Comparison of ENCODE assay signal across 25 mouse cellular contexts in the genomic region with DNA sequence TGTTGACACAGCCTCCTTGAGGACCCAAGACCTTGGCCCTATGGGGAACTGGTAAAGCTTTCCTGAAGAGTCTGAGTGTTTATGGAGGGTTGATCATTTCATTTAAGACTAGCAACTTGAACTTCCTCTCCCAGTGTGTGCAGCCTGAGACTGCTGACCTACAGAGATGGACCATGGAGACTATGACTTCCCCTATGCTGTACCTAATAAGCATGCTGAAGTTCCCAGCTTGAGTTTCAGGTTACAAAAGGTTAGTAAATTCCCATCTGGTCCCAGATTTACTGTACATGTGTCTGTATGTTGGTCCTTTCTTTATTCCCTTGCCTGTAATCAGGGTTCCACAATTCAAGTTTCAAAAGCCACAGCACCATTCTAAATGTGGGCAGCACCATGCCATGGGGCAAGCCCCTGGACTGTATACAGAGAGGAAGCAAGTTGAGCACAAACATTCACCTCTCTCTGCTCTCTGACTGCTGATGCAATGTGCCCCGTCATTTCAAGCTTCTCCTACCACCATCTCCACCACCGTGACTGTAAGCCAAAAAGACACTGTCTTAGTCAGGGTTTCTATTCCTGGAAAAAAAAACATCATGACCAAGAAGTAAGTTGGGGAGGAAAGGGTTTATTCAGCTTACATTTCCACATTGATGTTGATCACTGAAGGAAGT.
"Had no signal": no experiment of that assay in that cellular context is flagged by ENCODE, and none has a peak within 500 bp of the region (broad histone marks: within the 10 kb centered on the region; RNA-seq: fewer than 3 reads in every experiment).

No protein-coding gene starts in this region.

- H3K9me3 ChIP-seq: heart, embryonic 10.5 days; heart, embryonic 13.5 days; heart, embryonic 15.5 days; hindbrain, embryonic 13.5 days; hindbrain, embryonic 15.5 days; kidney, embryonic 15.5 days; limb, embryonic 13.5 days; limb, embryonic 15.5 days had no signal

- H3K9ac ChIP-seq: forebrain, postnatal 0 days; heart, embryonic 13.5 days; heart, embryonic 15.5 days; hindbrain, embryonic 13.5 days; hindbrain, embryonic 15.5 days; kidney, embryonic 15.5 days; limb, embryonic 13.5 days; limb, embryonic 15.5 days had no signal

- H3K4me1 ChIP-seq: heart, embryonic 10.5 days; heart, embryonic 13.5 days; heart, embryonic 15.5 days; hindbrain, embryonic 13.5 days; hindbrain, embryonic 15.5 days; kidney, embryonic 15.5 days; limb, embryonic 13.5 days; limb, embryonic 15.5 days had no signal

- H3K27me3 ChIP-seq: heart, embryonic 13.5 days; heart, embryonic 15.5 days; hindbrain, embryonic 13.5 days; hindbrain, embryonic 15.5 days; kidney, embryonic 15.5 days; limb, embryonic 13.5 days; limb, embryonic 15.5 days had no signal

- H3K27ac ChIP-seq: heart, embryonic 10.5 days; heart, embryonic 13.5 days; heart, embryonic 15.5 days; hindbrain, embryonic 13.5 days; hindbrain, embryonic 15.5 days; hindbrain, postnatal 0 days; kidney, embryonic 15.5 days; kidney, postnatal 0 days; limb, embryonic 13.5 days; limb, embryonic 15.5 days had no signal

- H3K4me3 ChIP-seq: heart, embryonic 10.5 days; heart, embryonic 13.5 days; heart, embryonic 15.5 days; hindbrain, embryonic 13.5 days; hindbrain, embryonic 15.5 days; kidney, embryonic 15.5 days; limb, embryonic 13.5 days; limb, embryonic 15.5 days had no signal

- DNase-seq: forebrain, postnatal 0 days; gastrocnemius, postnatal 14 days; gastrocnemius, postnatal 36 days; heart, adult 18-20 months; heart, postnatal 14 days; heart, postnatal 36 days; kidney, adult 11 months; kidney, adult 2 months; kidney, adult 9 months; kidney, postnatal 14 days; kidney, postnatal 36 days; layer of hippocampus, adult 9-11 months; layer of hippocampus, postnatal 36 days; left cerebral cortex, postnatal 4 days had no signal

- ATAC-seq: forebrain, postnatal 0 days; hindbrain, postnatal 0 days; intestine, embryonic 16.5 days had no signal

- H3K36me3 ChIP-seq: heart, embryonic 10.5 days; heart, embryonic 13.5 days; heart, embryonic 15.5 days; hindbrain, embryonic 13.5 days; hindbrain, embryonic 15.5 days; kidney, embryonic 15.5 days; limb, embryonic 13.5 days; limb, embryonic 15.5 days had no signal

- H3K4me2 ChIP-seq: heart, embryonic 13.5 days; heart, embryonic 15.5 days; hindbrain, embryonic 13.5 days; hindbrain, embryonic 15.5 days; kidney, embryonic 15.5 days; limb, embryonic 13.5 days; limb, embryonic 15.5 days had no signal
